10 mouse cellular contexts compared by ENCODE assay signal in the genomic region with DNA sequence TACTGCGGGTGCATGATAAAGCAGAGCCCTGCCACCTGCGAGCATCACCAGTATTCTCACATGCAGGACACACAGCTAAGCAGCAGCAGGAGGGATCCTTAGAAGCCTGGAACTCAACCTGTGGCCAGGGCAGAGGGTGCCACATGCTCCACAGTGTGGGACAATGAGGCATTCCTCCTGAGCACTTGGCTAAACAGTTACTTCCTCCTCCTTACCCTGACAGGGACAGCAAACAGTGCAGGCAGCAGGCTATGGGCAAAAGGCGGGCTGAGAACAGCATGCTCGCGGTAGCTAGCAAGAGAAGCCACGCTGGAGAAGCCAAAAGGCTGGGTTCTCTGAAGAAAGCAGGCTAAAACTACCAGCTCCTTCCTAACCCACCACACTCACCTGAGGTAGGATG. TPM values are rescaled to one million over a fixed set of nuclear protein-coding genes. Genes with fewer than 3 reads are reported as not detected.
DNase-seq lines count a peak whose midpoint lies in the region; ATAC-seq lines count a peak whose summit lies in the region.
"Had no signal": no experiment of that assay in that cellular context is flagged by ENCODE, and none has a peak within 500 bp of the region (broad histone marks: within the 10 kb centered on the region; RNA-seq: fewer than 3 reads in every experiment).

No protein-coding gene starts in this region.

- ATAC-seq in forebrain, embryonic 15.5 days (replicated peaks), result no peak
- no peak for ATAC-seq in liver, embryonic 15.5 days (ENCODE audit: insufficient read depth)
- no peak for ATAC-seq in erythroblast, adult 5-6 weeks (replicated peaks; ENCODE audit: low FRiP score, poor library complexity, severe bottlenecking)

- peaks cover 37% of the 10 kb centered on the region for H3K36me3 ChIP-seq in forebrain, embryonic 10.5 days (replicated peaks)
- H3K36me3 ChIP-seq in forebrain, embryonic 15.5 days, result no peaks in the 10 kb centered on the region
- H3K36me3 ChIP-seq in liver, embryonic 15.5 days (replicated peaks), result peaks cover 27% of the 10 kb centered on the region

- no peak overlapping the region for H3K4me2 ChIP-seq in forebrain, embryonic 15.5 days (replicated peaks)
- H3K4me2 ChIP-seq in liver, embryonic 15.5 days, result no peak overlapping the region

- H3K9ac ChIP-seq in forebrain, embryonic 15.5 days (replicated peaks), result no peak overlapping the region
- H3K9ac ChIP-seq in liver, embryonic 15.5 days, result no peak overlapping the region

- WGBS in forebrain, embryonic 10.5 days, result 18% methylated on average over 6 of the region's 6 CpGs
- WGBS in forebrain, embryonic 15.5 days, result 15% methylated on average over 6 of the region's 6 CpGs
- 40% methylated on average over 6 of the region's 6 CpGs for WGBS in liver, embryonic 15.5 days (ENCODE audit: insufficient replicate concordance)

- peak overlapping the region; percentile 80 for H3K27ac ChIP-seq in forebrain, embryonic 10.5 days
- no peak overlapping the region for H3K27ac ChIP-seq in forebrain, embryonic 15.5 days (replicated peaks)
- H3K27ac ChIP-seq in brown adipose tissue, adult 24 weeks (replicated peaks; ENCODE audit: low read depth, low read length), result peak overlapping the region; percentile 27
- H3K27ac ChIP-seq in liver, embryonic 15.5 days (replicated peaks), result 0 out of 2 replicates have a peak overlapping the region, but pooled peaks have one; percentile 29

- H3K9me3 ChIP-seq in forebrain, embryonic 10.5 days, result no peaks in the 10 kb centered on the region
- no peaks in the 10 kb centered on the region for H3K9me3 ChIP-seq in forebrain, embryonic 15.5 days
- H3K9me3 ChIP-seq in liver, embryonic 15.5 days (replicated peaks), result no peaks in the 10 kb centered on the region

- H3K4me1 ChIP-seq in forebrain, embryonic 10.5 days, result peaks cover 65% of the 10 kb centered on the region
- peaks cover 15% of the 10 kb centered on the region for H3K4me1 ChIP-seq in forebrain, embryonic 15.5 days
- peaks cover 66% of the 10 kb centered on the region for H3K4me1 ChIP-seq in brown adipose tissue, adult 24 weeks (ENCODE audit: control insufficient read depth, insufficient read depth, insufficient read length, low read length)
- peaks cover 94% of the 10 kb centered on the region for H3K4me1 ChIP-seq in liver, embryonic 15.5 days (replicated peaks)

- H3K4me3 ChIP-seq in forebrain, embryonic 10.5 days, result peak overlapping the region; percentile 21; the same call in 1 of the 2 replicates
- H3K4me3 ChIP-seq in forebrain, embryonic 15.5 days, result no peak overlapping the region
- no peak overlapping the region for H3K4me3 ChIP-seq in brown adipose tissue, adult 24 weeks (ENCODE audit: insufficient read depth, low read depth, low read length)
- no peak overlapping the region for H3K4me3 ChIP-seq in liver, embryonic 15.5 days (replicated peaks)

- no peaks in the 10 kb centered on the region for H3K27me3 ChIP-seq in forebrain, embryonic 10.5 days (ENCODE audit: poor library complexity, severe bottlenecking)
- H3K27me3 ChIP-seq in forebrain, embryonic 15.5 days, result no peaks in the 10 kb centered on the region
- H3K27me3 ChIP-seq in liver, embryonic 15.5 days, result no peaks in the 10 kb centered on the region

- no peak for DNase-seq in forebrain, embryonic 10.5 days (ENCODE audit: extremely low spot score, low spot score)
- peak; percentile 51 for DNase-seq in kidney, postnatal 10 days
- DNase-seq in kidney, adult 11 months, result no peak
- no peak for DNase-seq in testis, postnatal 10 days (ENCODE audit: low spot score)
- DNase-seq: gastrocnemius, postnatal 25 days; right cerebral cortex, postnatal 14 days had no signal

RNA-seq across cellular contexts. Expression of a gene that starts 14.2 kb away (rescaled TPM):
- polyA plus RNA-seq in forebrain, embryonic 10.5 days (2016; fragmentation: Nextera tagmentation; extraction: Ambion mirVana), result 35.6 and 36.8 TPM in 2 replicates
- 12.3 and 12.4 TPM in 2 replicates for polyA plus RNA-seq in forebrain, embryonic 15.5 days (2015; fragmentation: Nextera tagmentation; extraction: Ambion mirVana)
- polyA plus RNA-seq in brown adipose tissue, adult 24 weeks (2012; ENCODE audit: insufficient read depth, insufficient read length, missing spikeins), result 36.0 and 59.3 TPM in 2 replicates
- polyA plus RNA-seq in liver, embryonic 15.5 days (2015; fragmentation: Nextera tagmentation; extraction: Ambion mirVana), result 19.5 and 20.3 TPM in 2 replicates
- total RNA-seq in erythroblast, adult 5-6 weeks (2015; ENCODE audit: low replicate concordance), result 105 and 110 TPM in 2 replicates
- 158 and 246 TPM in 2 replicates for total RNA-seq in erythroblast, adult 5-6 weeks (2017; ENCODE audit: low replicate concordance)
